Mouse (Mus musculus): ENCODE measurements around the gene Gja8. TPM values are rescaled to one million over a fixed set of nuclear protein-coding genes. Genes with fewer than 3 reads are reported as not detected.
A peak's percentile ranks its signal among the peaks of the same experiment; 100 is the strongest.

Gja8 gene
- polyA plus RNA-seq (2015; fragmentation: Nextera tagmentation; extraction: Ambion mirVana), result not detected in 2 replicates

GRCm38 (mm10) chr3:96925920-96926319, at the start of gene Gja8:
Gene Gja8, minus strand, starts transcription at chr3:96926020.
- WGBS, result 57% methylated on average over 6 of the region's 6 CpGs
- no peak within 1 kb of the TSS for H3K27ac ChIP-seq (ENCODE audit: low read length)
- ATAC-seq, result no peak

GRCm38 (mm10) chr3:96974467-96974866, 48.6 kb upstream of the Gja8 start:
- ATAC-seq (no peak), DNase-seq (ENCODE audit: low spot score) (no peak)
- no peaks in the 10 kb centered on the region for H3K4me1 ChIP-seq (ENCODE audit: insufficient read depth, low read depth, low read length)
- H3K27ac ChIP-seq (ENCODE audit: low read length), result no peak overlapping the region
- H3K4me3 ChIP-seq (ENCODE audit: low read depth, low read length), result no peak overlapping the region
- no peaks in the 10 kb centered on the region for H3K27me3 ChIP-seq (replicated peaks; ENCODE audit: insufficient read depth, low read length)
- H3K4me2 ChIP-seq (replicated peaks; ENCODE audit: low read depth, low read length), result no peak overlapping the region
- H3K9me3 ChIP-seq (ENCODE audit: low read length), result no peaks in the 10 kb centered on the region
- no peak overlapping the region for H3K9ac ChIP-seq (replicated peaks; ENCODE audit: low read depth)
- TF ChIP-seq CTCF (IDR thresholded peaks at IDR 0.05) (no peak), EP300 (IDR thresholded peaks at IDR 0.05) (no peak)
- 83% methylated on average over 7 of the region's 7 CpGs for WGBS
- H3K36me3 ChIP-seq (ENCODE audit: insufficient read depth, low read length), result no peaks in the 10 kb centered on the region

More at GRCm38 (mm10) chr3:96925920-96926319, at the start of gene Gja8:
- no peak for TF ChIP-seq CTCF (IDR thresholded peaks at IDR 0.05)
- no peak for TF ChIP-seq EP300 (IDR thresholded peaks at IDR 0.05)
- Histone ChIP-seq H3K27me3 (replicated peaks; ENCODE audit: insufficient read depth, low read length) (no peaks in the 10 kb centered on the region), H3K4me3 (ENCODE audit: low read depth, low read length) (no peak within 1 kb of the TSS), H3K36me3 (ENCODE audit: insufficient read depth, low read length) (no peaks in the 10 kb centered on the region), H3K9ac (replicated peaks; ENCODE audit: low read depth) (no peak within 1 kb of the TSS), H3K4me2 (replicated peaks; ENCODE audit: low read depth, low read length) (no peak within 1 kb of the TSS), H3K4me1 (ENCODE audit: insufficient read depth, low read depth, low read length) (no peaks in the 10 kb centered on the region), H3K9me3 (ENCODE audit: low read length) (no peaks in the 10 kb centered on the region)
- no peak for DNase-seq (ENCODE audit: low spot score)

- no peaks in the 10 kb centered on the region for H3K36me3 ChIP-seq (ENCODE audit: insufficient read depth, low read length)
- H3K9me3 ChIP-seq (ENCODE audit: low read length), result no peaks in the 10 kb centered on the region
- no peaks in the 10 kb centered on the region for H3K27me3 ChIP-seq (replicated peaks; ENCODE audit: insufficient read depth, low read length)
- no peak overlapping the region for H3K27ac ChIP-seq (ENCODE audit: low read length)
- no peak overlapping the region for H3K4me2 ChIP-seq (replicated peaks; ENCODE audit: low read depth, low read length)
- WGBS, result 8% methylated on average over 7 of the region's 7 CpGs
- H3K9ac ChIP-seq (replicated peaks; ENCODE audit: low read depth), result no peak overlapping the region
- H3K4me1 ChIP-seq (ENCODE audit: insufficient read depth, low read depth, low read length), result no peaks in the 10 kb centered on the region
- no peak for DNase-seq (ENCODE audit: low spot score)
- H3K4me3 ChIP-seq (ENCODE audit: low read depth, low read length), result no peak overlapping the region
- TF ChIP-seq EP300 (IDR thresholded peaks at IDR 0.05), result no peak
- TF ChIP-seq CTCF (IDR thresholded peaks at IDR 0.05), result no peak
- ATAC-seq, result no peak
Observed at GRCm38 (mm10) chr3:96970986-96971385, 45.2 kb upstream of the Gja8 start.

DNA sequence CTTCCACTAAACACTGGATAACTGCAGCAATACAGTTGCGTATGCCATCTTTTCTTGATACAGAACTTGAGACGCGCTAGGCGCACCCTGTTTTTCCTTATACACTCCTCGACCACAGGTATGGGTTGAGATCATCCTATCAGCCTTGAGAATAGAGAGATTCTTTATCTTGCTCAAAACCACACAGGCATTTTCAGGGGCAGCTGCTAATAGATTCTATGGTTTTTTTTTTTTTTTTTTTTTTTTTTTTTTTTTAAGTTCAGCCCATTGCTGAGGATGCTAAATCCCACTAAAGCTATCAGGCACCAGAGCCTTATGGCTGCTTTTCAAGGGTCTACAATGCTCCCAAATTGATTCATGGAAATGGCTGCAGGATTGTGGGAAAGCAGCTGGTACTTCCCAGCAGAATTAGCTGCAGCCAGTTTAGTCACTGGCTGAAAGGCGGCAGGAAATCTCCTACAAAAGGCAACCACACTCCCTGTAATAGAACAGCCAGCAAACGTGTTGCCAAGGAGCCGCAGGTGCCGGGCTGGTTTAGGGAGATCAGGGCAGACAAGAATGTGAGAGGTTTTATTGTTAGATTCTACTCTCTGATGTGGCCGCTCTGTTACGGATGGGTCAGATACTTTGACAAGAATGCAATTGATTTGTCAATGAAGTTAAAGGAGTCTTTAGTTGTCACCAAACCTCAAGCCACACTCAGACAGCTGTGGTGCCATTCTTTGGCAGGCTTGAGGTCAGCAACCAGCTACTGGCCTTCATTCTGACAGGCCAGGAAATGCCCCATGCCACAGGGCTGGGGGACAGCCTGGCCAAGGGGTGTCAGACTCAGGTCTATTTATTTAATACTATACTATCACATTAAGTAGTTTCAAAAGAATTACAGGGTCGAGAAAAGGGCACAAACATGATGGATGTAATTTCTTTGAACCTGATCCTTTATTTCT, 37.5 kb upstream of the Gja8 start:
- H3K27ac ChIP-seq (ENCODE audit: low read length), result no peak overlapping the region
- H3K9me3 ChIP-seq (ENCODE audit: low read length), result no peaks in the 10 kb centered on the region
- 65% methylated on average over 12 of the region's 12 CpGs for WGBS
- H3K36me3 ChIP-seq (ENCODE audit: insufficient read depth, low read length), result no peaks in the 10 kb centered on the region
- no peak overlapping the region for H3K4me2 ChIP-seq (replicated peaks; ENCODE audit: low read depth, low read length)
- no peak overlapping the region for H3K9ac ChIP-seq (replicated peaks; ENCODE audit: low read depth)
- H3K4me3 ChIP-seq (ENCODE audit: low read depth, low read length), result no peak overlapping the region
- TF ChIP-seq CTCF (IDR thresholded peaks at IDR 0.05) (no peak), EP300 (IDR thresholded peaks at IDR 0.05) (no peak)
- DNase-seq (ENCODE audit: low spot score), result no peak
- no peak for ATAC-seq
- no peaks in the 10 kb centered on the region for H3K27me3 ChIP-seq (replicated peaks; ENCODE audit: insufficient read depth, low read length)
- no peaks in the 10 kb centered on the region for H3K4me1 ChIP-seq (ENCODE audit: insufficient read depth, low read depth, low read length)

- H3K27me3 ChIP-seq (replicated peaks; ENCODE audit: insufficient read depth, low read length), result no peaks in the 10 kb centered on the region
- H3K4me1 ChIP-seq (ENCODE audit: insufficient read depth, low read depth, low read length), result no peaks in the 10 kb centered on the region
- DNase-seq (ENCODE audit: low spot score) (no peak), ATAC-seq (no peak)
- 34% methylated on average over 8 of the region's 8 CpGs for WGBS
- H3K9ac ChIP-seq (replicated peaks; ENCODE audit: low read depth), result no peak overlapping the region
- H3K4me2 ChIP-seq (replicated peaks; ENCODE audit: low read depth, low read length), result no peak overlapping the region
- H3K4me3 ChIP-seq (ENCODE audit: low read depth, low read length), result no peak overlapping the region
- H3K9me3 ChIP-seq (ENCODE audit: low read length), result no peaks in the 10 kb centered on the region
- TF ChIP-seq EP300 (IDR thresholded peaks at IDR 0.05) (no peak), CTCF (IDR thresholded peaks at IDR 0.05) (no peak)
- no peaks in the 10 kb centered on the region for H3K36me3 ChIP-seq (ENCODE audit: insufficient read depth, low read length)
- no peak overlapping the region for H3K27ac ChIP-seq (ENCODE audit: low read length)
Observed at GRCm38 (mm10) chr3:96960597-96960996, 34.8 kb upstream of the Gja8 start.

DNA sequence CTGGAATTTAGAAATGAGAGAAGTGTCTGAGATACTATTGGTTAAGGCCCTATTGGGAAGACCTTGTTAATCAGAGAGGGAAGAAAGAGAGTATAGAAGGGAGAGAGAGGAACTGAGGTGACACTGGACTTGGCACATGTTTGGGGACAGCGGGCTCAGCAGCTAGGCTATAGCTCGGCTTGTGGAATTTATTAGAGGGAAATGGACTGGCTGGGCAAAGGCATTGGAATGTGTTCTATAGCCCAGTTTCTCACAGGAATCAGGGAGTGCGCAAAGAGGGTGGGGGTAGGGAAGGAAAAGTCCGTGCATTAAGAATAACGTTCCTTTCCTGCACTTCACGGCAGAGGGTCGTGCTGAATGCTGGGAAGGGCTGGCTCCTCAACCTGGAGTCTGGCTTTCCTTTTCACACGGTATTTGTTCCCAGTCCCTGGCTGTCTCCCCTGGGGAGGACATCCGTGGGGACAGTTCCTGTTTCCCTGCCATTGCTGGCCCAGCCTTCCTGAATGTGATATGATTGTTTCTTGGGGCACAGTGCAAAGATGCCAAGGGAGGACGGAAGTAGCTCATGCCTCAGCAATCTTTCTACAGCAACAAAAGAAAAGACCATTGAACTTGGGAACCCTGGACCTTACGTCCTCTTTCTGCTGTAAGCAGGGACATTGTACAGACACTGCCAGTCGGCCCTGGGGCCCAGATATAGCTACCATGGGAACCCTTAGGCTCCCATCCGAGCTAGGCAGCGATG, 27.8 kb upstream of the Gja8 start:
- DNase-seq (ENCODE audit: low spot score), result peak; percentile 60
- H3K27ac ChIP-seq (ENCODE audit: low read length), result peak overlapping the region; percentile 59
- 19% methylated on average over 14 of the region's 14 CpGs for WGBS
- peak; percentile 92 for ATAC-seq
- TF ChIP-seq EP300 (IDR thresholded peaks at IDR 0.05) (peak; percentile 89), CTCF (IDR thresholded peaks at IDR 0.05) (no peak)
- H3K36me3 ChIP-seq (ENCODE audit: insufficient read depth, low read length), result no peaks in the 10 kb centered on the region
- H3K4me1 ChIP-seq (ENCODE audit: insufficient read depth, low read depth, low read length), result 0 out of 2 replicates have a peak, but pooled peaks cover 4% of the 10 kb centered on the region
- H3K27me3 ChIP-seq (replicated peaks; ENCODE audit: insufficient read depth, low read length), result no peaks in the 10 kb centered on the region
- no peaks in the 10 kb centered on the region for H3K9me3 ChIP-seq (ENCODE audit: low read length)
- peak overlapping the region; percentile 11; the same call in 1 of the 2 replicates for H3K4me2 ChIP-seq (replicated peaks; ENCODE audit: low read depth, low read length)
- no peak overlapping the region for H3K4me3 ChIP-seq (ENCODE audit: low read depth, low read length)
- H3K9ac ChIP-seq (replicated peaks; ENCODE audit: low read depth), result no peak overlapping the region
